Mouse (Mus musculus) cerebellum, postnatal 25 days (tissue): ENCODE data around the gene Rnf130.
"Not testable (repeated sequence)": the region's sequence is repeated elsewhere in the genome, so short reads cannot be mapped to it uniquely, and the experiment has no call there.

Experiments
- DNase-seq, 2 experiments: peaks; one replicate each; pipeline ENCODE4 v3.0.0; 2021; ENCODE audit warnings: mixed read lengths in 2 of 2

Gene Rnf130

GRCm38 (mm10) chr11:50089840-50090239 lies 64.7 kb downstream of the Rnf130 start:
- DNase-seq = no peak

DNA sequence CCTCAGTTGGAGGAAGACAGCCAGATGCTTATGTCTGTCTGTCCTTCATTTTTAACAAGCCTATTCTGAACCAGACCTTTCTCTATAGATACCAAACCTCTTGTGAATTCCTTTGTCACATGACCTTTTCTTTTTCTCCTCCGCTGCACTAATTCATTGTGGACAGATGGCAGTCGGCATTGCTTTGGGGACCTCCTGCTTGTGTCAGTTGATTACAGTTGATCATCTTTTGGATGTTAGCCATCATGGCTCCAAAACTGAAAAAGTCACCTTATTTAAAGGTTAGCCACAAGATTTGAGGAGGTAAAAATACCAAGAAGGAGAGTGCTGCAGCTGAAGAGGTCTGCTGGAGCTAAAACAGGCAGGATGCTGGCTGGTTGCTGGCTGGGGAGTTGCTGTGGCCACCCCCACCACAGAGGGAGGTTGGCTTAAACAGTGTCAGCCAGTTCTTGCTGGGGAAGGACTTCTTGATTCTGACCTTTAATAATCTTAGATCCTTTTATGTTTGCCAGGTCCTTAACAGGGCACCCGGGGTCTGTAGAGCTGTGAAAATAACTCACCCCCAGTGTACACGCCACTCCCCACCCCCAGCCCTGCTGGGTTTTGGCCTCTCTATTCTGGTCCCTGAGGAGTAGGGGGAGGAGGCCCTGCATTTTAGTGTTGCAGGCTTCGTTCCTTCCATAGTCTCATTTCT lies 66.0 kb downstream of the Rnf130 start:
- peak; percentile 78 for DNase-seq

- DNase-seq = no peak
These were observed 66.5 kb downstream of the Rnf130 start for GRCm38 (mm10) chr11:50091681-50092080.

GRCm38 (mm10) chr11:50095661-50096060 lies 70.5 kb downstream of the Rnf130 start:
- DNase-seq = no peak

DNA sequence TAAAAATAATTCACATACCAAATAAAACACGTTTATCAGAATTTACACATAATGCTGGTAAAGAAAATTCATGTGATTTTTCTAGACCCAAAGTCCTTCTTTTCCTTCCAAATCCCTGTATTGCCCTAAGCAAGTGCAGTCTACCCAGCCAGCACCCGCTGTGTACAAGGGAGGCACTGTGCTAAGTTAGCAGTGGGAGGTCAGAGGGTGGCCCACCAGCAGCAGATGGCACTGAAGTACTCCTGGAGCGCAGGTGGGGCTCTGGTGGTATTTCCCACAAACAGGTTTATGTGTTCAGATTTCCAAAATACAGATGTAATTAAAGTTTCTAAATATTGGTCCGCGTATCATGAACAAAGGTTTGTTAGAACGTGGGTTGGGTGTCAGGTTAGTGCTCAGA lies 71.9 kb downstream of the Rnf130 start:
- DNase-seq = peak; percentile 77 to 78

- no peak for DNase-seq
These were observed 73.9 kb downstream of the Rnf130 start for GRCm38 (mm10) chr11:50098961-50099481.

DNA sequence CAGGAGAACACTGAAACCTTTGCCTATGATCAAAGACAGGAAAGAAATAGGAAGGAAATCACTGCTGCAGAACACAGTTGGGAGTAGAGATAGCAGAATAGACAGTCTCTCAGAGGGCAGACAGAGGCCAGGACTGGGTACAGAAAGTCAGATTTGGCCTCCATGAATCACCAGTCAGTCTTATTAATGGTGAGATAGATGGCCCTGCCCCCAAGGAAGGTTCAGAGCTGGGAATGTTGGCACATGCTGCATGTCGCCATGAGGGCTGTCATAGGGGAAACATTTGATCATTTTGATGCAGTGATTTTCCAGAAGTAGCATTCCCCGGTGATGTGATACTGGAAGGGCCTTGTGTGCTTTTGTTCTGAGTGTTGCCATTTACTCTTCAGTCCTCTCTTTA lies 74.5 kb downstream of the Rnf130 start:
- no peak for DNase-seq

DNA sequence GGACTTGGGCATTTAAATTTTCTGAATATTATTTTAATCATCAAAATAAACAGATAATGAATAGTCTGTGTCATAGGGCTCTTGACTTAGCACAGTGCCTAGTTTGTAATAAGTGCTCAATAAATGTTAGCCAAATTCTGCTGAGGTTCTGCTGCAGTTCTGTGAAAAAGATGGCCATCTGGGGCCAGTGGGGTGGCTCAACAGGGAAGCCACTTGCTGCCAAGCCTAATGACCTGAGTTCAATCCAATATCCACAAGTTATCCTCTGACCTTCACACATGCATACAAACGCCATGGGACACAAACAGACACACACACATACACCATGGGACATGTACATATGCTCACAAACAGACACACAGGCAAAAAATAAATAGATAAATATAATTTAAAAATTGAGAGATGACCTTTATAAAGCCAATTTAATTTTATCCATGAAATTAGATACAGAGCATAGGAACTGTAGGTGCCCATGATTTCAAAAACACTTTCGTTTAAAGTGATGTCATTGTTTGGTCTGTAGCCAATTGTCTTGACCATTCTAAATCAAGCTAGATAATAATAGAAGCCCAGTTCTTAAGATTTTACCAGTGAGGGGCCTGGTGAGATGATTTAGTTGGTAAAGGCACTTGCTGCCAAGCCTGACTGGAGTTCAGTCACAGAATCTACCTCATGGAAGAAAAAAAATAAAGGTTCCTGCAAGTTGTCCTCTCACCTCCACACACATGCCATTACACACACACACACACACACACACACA lies 75.6 kb downstream of the Rnf130 start:
- peak; percentile 94 to 96 for DNase-seq

GRCm38 (mm10) chr11:50101962-50102361 lies 76.8 kb downstream of the Rnf130 start:
- DNase-seq = not testable (repeated sequence)

DNA sequence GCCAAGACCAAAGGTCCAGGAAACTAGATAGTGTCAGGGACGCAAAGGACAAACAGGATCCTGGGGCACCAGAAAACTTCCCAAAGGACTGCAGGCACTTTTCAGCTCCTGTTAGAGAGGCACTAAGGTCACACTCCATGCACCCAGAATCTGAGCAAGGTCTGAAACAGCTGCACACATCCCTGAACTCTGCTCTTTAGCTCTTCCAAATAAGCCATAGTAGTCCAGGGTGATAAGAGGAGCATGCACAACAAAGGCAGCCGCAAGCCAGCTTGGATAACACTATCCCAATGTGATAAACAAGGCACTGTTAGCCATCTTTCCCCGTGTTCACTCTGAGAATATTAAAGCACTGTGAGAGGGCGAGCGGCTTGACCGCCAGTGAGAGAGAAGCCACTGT lies 78.9 kb downstream of the Rnf130 start:
- DNase-seq = no peak

- DNase-seq = no peak
These were observed 80.1 kb downstream of the Rnf130 start for GRCm38 (mm10) chr11:50105237-50105636.

GRCm38 (mm10) chr11:50106024-50106423 lies 80.9 kb downstream of the Rnf130 start:
- peak in 1 of 2 experiments; percentile 10 for DNase-seq

- DNase-seq = no peak
These were observed 83.7 kb downstream of the Rnf130 start for GRCm38 (mm10) chr11:50108823-50109244.

- DNase-seq = peak; percentile 78 to 87
These were observed 89.2 kb downstream of the Rnf130 start for GRCm38 (mm10) chr11:50114329-50114728.

DNA sequence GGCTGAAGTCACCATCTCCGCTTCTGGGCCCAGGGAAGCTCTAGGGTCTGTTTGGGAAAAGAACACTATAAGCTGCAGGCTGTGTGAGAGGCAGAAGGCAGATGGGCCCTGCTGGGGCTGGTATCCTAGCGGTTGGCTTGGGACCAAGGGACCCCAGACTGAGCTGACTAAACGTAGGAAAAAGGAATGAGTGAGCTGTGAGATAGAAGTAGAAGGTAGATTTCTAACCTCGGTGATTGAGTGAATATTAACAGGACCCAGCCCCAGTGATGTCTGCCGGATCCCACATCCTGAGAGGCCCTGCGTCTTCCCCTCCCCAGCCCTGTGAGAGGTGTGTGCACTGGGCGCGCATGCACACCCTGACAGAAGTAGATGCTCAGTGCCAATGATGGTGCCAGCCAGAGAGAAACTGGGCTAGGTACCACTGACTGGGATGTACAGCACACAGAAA lies 97.5 kb downstream of the Rnf130 start:
- peak; percentile 72 to 75 for DNase-seq

DNA sequence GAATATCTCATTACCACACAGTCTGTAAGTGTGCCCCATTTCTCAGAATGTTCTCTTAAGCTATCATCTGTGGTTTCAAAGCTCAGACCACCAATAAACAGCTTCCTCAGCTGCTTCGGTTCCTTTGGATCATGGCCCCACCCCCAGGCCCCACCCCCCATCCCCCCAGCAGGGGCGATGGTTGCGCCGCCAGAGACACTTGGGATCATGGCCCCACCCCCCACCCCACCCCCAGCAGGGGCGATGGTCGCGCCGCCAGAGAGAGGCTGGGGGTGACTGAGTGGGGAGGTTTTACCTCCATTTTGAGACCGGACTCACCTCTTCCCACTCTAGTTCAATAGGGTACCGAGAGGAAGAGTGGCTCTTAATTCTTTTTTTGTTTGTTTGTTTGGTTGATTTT lies 102.6 kb downstream of the Rnf130 start:
- no peak for DNase-seq

DNA sequence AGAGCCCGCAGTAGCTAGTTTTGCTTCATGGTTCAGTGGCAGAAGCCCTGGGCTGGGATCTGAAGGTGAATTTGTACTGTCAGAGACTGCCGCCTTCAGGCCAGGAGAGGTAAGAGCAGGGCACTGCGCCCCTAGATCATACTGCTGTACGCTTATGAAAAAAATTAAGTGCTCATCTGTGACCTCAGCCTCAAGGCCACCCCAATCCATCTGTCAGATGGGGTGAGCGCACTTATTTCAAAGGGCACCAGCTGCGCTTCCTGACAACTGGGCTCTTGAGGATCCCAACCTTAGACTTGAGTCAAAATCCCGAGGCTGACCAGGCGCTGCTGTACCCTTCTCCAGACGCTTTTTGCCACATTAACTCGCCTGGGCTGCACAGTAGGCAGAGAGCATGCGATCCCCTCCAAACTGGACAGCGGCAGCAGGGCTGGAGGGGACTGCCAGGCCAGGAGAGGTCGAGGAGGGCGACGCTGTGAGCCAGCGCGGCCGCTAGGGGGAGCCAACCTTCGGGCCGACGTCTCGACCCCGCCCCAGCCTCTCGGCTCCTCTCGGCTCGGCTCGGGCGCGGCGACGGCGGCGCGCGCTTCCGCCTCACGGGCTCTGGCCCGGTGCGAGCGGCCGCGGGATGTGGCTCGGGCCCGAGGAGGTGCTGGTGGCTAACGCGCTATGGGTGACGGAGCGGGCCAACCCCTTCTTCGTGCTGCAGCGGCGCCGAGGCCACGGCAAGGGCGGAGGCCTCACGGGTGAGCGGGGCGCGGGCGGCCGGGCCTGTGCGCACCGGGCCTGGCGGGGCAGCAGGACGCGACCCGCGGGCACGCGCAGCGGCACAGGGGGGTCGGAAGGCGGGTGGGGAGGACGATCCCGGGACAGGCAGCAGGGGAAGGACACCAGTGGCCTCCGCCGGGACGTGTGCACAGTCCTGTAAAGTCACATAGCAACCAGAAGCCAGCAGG lies 105.9 kb downstream of the Rnf130 start, which contains the start of gene Tbc1d9b:
Gene Tbc1d9b (plus strand): TSS at position 586 of the 956 bp plus-strand sequence.
- peak; percentile 95 to 97 for DNase-seq

DNA sequence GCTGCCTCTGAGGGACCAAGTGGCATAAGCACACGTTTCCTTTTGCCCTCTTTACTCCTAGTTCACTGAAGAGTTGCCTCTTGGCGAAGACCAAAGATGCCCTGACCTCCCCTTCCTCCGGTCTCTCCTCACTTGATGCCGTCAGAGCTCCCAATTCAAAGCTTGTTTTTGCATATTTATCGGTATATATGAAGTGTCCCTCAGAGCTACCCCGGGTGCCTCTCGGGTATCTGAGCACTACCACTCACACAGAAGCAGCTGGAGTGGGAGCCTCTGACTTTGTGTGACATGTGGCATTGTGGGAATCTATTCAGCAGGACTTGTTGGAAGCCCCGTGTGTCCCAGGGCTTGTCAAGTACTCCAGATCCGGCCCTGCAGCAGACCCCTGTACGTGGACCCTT lies 106.7 kb downstream of the Rnf130 start:
- peak in 1 of 2 experiments; percentile 36 for DNase-seq

GRCm38 (mm10) chr11:50132265-50132664 lies 107.1 kb downstream of the Rnf130 start:
- peak in 1 of 2 experiments; percentile 40 for DNase-seq

- no peak for DNase-seq
These were observed 109.2 kb downstream of the Rnf130 start for GRCm38 (mm10) chr11:50134136-50134859.

GRCm38 (mm10) chr11:50138206-50138822 lies 113.2 kb downstream of the Rnf130 start:
- peak; percentile 68 to 72 for DNase-seq
